Mouse (Mus musculus) kidney, postnatal 14 days (tissue): Measurements from ENCODE around the gene Rrp9.

Experiments used
- DNase-seq: peaks from one replicate; pipeline ENCODE4 v3.0.0; 2022; ENCODE audit warnings: mixed read lengths

Rrp9 gene

GRCm38 (mm10) chr9:106534975-106535374 is 59.2 kb downstream of the Rrp9 start:
- no peak for DNase-seq
